Mouse (Mus musculus): ENCODE data around the gene Gpbar1. TPM values are rescaled to one million over a fixed set of nuclear protein-coding genes. Genes with fewer than 3 reads are reported as not detected.

The Gpbar1 gene
- polyA plus RNA-seq, 1 experiment from 2014 or later, result not detected

- no peak overlapping the region for H3K4me2 ChIP-seq
- no peak overlapping the region for H3K9ac ChIP-seq (replicated peaks)
- H3K4me3 ChIP-seq (replicated peaks), result no peak overlapping the region
- WGBS, result 85% methylated on average over 6 of the region's 6 CpGs
- peaks cover 18% of the 10 kb centered on the region for H3K27me3 ChIP-seq (replicated peaks)
- peaks cover 2% of the 10 kb centered on the region; the same call in 1 of the 2 replicates for H3K36me3 ChIP-seq
- H3K27ac ChIP-seq (replicated peaks), result no peak overlapping the region
- no peak for ATAC-seq (ENCODE audit: low FRiP score)
- H3K9me3 ChIP-seq (replicated peaks), result no peaks in the 10 kb centered on the region
- H3K4me1 ChIP-seq, result peaks cover 40% of the 10 kb centered on the region
These were observed 22.2 kb downstream of the Gpbar1 start for GRCm38 (mm10) chr1:74300347-74301110.

GRCm38 (mm10) chr1:74302229-74302628 lies 23.9 kb downstream of the Gpbar1 start:
- WGBS, result 87% methylated on average over 7 of the region's 7 CpGs
- ATAC-seq (ENCODE audit: low FRiP score), result no peak

GRCm38 (mm10) chr1:74302835-74303234 lies 24.5 kb downstream of the Gpbar1 start:
- no peak for ATAC-seq (ENCODE audit: low FRiP score)
- no peaks in the 10 kb centered on the region for H3K36me3 ChIP-seq
- WGBS, result 80% methylated on average over 2 of the region's 2 CpGs
- no peak overlapping the region for H3K4me3 ChIP-seq (replicated peaks)
- no peak overlapping the region for H3K27ac ChIP-seq (replicated peaks)
- H3K27me3 ChIP-seq (replicated peaks), result peaks cover 18% of the 10 kb centered on the region
- no peaks in the 10 kb centered on the region for H3K9me3 ChIP-seq (replicated peaks)
- no peak overlapping the region for H3K9ac ChIP-seq (replicated peaks)
- H3K4me2 ChIP-seq, result peak overlapping the region; percentile 1; the same call in 1 of the 2 replicates
- H3K4me1 ChIP-seq, result peaks cover 19% of the 10 kb centered on the region

More at GRCm38 (mm10) chr1:74302229-74302628, 23.9 kb downstream of the Gpbar1 start:
- H3K36me3 ChIP-seq, result no peaks in the 10 kb centered on the region
- no peaks in the 10 kb centered on the region for H3K9me3 ChIP-seq (replicated peaks)
- no peak overlapping the region for H3K4me2 ChIP-seq
- H3K9ac ChIP-seq (replicated peaks), result no peak overlapping the region
- no peak overlapping the region for H3K27ac ChIP-seq (replicated peaks)
- H3K4me1 ChIP-seq, result peaks cover 23% of the 10 kb centered on the region
- H3K27me3 ChIP-seq (replicated peaks), result peaks cover 18% of the 10 kb centered on the region
- no peak overlapping the region for H3K4me3 ChIP-seq (replicated peaks)

DNA sequence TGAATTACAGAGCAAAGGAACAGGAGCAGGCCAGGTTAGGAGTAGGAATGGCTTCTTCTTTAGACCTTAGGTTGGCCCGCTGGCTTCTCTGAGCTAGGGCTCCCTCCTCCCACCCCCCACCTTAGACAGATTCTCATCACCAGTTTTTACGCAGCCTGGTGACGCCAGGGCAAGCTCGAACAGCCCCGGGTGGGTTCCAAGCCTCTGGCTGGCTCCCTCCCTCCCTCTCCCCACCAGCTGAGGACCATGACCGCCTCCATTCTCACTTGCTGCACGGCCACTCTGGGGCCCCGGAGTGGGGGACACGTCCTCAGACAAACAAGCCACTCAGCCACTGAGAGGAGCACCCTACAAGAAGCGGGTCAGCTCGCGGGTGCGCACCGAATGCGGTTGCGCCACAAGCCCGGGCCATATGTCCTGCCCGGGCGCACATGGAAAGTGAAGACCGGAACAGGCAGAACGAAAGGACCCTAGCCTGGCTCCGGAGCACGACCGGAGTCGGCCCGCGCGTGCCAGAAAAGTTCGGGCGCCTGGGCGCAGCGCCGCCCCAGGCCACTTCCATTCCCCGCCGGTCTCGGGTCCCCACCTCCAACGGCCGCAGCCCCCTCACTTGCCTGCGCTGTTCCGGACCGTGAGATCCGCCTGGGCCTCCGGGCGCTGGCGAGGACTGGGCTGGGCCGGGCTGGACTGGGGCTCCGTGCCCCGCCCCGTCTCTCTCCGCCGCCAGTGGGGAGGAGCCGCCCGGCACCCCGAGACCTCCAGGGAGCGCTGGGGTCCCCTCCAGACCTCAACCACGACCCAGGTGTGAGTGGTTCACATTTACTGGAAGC lies 25.4 kb downstream of the Gpbar1 start:
- Histone ChIP-seq H3K4me1 (peaks cover 19% of the 10 kb centered on the region), H3K27me3 (replicated peaks) (peaks cover 18% of the 10 kb centered on the region), H3K36me3 (no peaks in the 10 kb centered on the region), H3K27ac (replicated peaks) (peak overlapping the region; percentile 72), H3K4me2 (peak overlapping the region; percentile 69), H3K9ac (replicated peaks) (peak overlapping the region; percentile 50), H3K9me3 (replicated peaks) (no peaks in the 10 kb centered on the region), H3K4me3 (replicated peaks) (peak overlapping the region; percentile 48)
- WGBS, result 1% methylated on average over 56 of the region's 56 CpGs
- peak; percentile 73 for ATAC-seq (ENCODE audit: low FRiP score)

DNA sequence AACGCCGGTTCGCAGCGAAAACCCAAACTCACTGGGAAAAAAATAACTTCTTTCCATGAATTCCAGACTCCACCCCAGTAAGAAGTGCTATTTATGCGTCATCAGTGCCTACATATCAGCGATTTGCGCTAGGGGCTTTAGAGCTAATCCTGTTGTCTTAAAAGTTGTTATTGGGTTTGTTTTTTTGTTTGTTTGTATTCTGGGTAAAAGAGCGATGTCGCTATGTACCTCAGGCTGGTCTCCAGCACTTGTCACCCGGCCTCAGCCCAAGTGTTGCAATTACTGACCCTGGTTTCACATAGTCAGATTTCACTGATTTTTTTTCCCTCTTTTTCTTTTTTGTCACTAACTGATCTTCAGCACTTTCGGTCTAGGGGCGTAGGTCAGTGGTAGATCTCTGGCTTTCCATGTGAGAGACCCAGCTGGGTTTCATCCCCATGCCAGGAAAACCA lies 26.0 kb downstream of the Gpbar1 start:
- peaks cover 14% of the 10 kb centered on the region for H3K4me1 ChIP-seq
- H3K27me3 ChIP-seq (replicated peaks), result peaks cover 18% of the 10 kb centered on the region
- H3K4me2 ChIP-seq, result peak overlapping the region; percentile 69
- H3K36me3 ChIP-seq, result no peaks in the 10 kb centered on the region
- ATAC-seq (ENCODE audit: low FRiP score), result no peak
- H3K4me3 ChIP-seq (replicated peaks), result peak overlapping the region; percentile 48
- peak overlapping the region; percentile 50 for H3K9ac ChIP-seq (replicated peaks)
- 13% methylated on average over 12 of the region's 12 CpGs for WGBS
- H3K9me3 ChIP-seq (replicated peaks), result no peaks in the 10 kb centered on the region
- peak overlapping the region; percentile 72 for H3K27ac ChIP-seq (replicated peaks)

DNA sequence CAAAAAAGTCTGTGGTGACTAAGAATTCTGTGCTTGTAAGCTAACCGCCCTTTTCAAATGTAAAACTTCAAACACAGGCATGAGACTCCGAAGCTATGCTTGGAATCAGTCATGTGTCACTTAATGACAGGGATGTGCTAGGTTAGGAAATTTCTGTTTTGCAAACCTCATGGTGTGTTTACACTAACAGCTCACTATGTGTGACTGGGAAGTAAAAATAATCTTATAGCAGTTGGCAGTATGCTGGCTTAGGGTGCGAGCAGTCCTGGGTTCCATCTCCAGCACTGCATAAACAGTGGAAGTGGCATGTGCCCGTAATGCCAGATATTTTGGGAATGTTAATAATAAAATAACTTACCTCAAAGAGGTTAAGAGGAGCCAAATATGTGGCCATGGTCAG lies 26.6 kb downstream of the Gpbar1 start:
- Histone ChIP-seq H3K27me3 (replicated peaks) (peaks cover 18% of the 10 kb centered on the region), H3K27ac (replicated peaks) (no peak overlapping the region), H3K36me3 (no peaks in the 10 kb centered on the region), H3K9me3 (replicated peaks) (no peaks in the 10 kb centered on the region), H3K4me1 (peaks cover 11% of the 10 kb centered on the region), H3K9ac (replicated peaks) (no peak overlapping the region), H3K4me2 (no peak overlapping the region), H3K4me3 (replicated peaks) (no peak overlapping the region)
- 74% methylated on average over 4 of the region's 4 CpGs for WGBS
- no peak for ATAC-seq (ENCODE audit: low FRiP score)

- Histone ChIP-seq H3K36me3 (no peaks in the 10 kb centered on the region), H3K27me3 (replicated peaks) (peaks cover 18% of the 10 kb centered on the region), H3K4me2 (peak within 1 kb of the TSS; percentile 69; the same call in 1 of the 2 replicates), H3K4me3 (replicated peaks) (no peak within 1 kb of the TSS; the same call in 1 of the 2 replicates), H3K4me1 (peaks cover 11% of the 10 kb centered on the region), H3K27ac (replicated peaks) (no peak within 1 kb of the TSS), H3K9me3 (replicated peaks) (no peaks in the 10 kb centered on the region), H3K9ac (replicated peaks) (no peak within 1 kb of the TSS)
- ATAC-seq (ENCODE audit: low FRiP score), result no peak
- WGBS, result 84% methylated on average over 2 of the region's 2 CpGs
These were observed 27.2 kb downstream of the Gpbar1 start, which contains the start of gene Tmbim1 for GRCm38 (mm10) chr1:74305522-74305921. Gene Tmbim1, minus strand, starts transcription at chr1:74305622.

- 86% methylated on average over 1 of the region's 1 CpGs for WGBS
- Histone ChIP-seq H3K4me2 (no peak overlapping the region), H3K9me3 (replicated peaks) (no peaks in the 10 kb centered on the region), H3K27me3 (replicated peaks) (peaks cover 18% of the 10 kb centered on the region), H3K36me3 (no peaks in the 10 kb centered on the region), H3K4me3 (replicated peaks) (no peak overlapping the region), H3K4me1 (peaks cover 11% of the 10 kb centered on the region), H3K9ac (replicated peaks) (no peak overlapping the region), H3K27ac (replicated peaks) (no peak overlapping the region)
- ATAC-seq (ENCODE audit: low FRiP score), result no peak
These were observed 28.8 kb downstream of the Gpbar1 start for GRCm38 (mm10) chr1:74307146-74307545.

DNA sequence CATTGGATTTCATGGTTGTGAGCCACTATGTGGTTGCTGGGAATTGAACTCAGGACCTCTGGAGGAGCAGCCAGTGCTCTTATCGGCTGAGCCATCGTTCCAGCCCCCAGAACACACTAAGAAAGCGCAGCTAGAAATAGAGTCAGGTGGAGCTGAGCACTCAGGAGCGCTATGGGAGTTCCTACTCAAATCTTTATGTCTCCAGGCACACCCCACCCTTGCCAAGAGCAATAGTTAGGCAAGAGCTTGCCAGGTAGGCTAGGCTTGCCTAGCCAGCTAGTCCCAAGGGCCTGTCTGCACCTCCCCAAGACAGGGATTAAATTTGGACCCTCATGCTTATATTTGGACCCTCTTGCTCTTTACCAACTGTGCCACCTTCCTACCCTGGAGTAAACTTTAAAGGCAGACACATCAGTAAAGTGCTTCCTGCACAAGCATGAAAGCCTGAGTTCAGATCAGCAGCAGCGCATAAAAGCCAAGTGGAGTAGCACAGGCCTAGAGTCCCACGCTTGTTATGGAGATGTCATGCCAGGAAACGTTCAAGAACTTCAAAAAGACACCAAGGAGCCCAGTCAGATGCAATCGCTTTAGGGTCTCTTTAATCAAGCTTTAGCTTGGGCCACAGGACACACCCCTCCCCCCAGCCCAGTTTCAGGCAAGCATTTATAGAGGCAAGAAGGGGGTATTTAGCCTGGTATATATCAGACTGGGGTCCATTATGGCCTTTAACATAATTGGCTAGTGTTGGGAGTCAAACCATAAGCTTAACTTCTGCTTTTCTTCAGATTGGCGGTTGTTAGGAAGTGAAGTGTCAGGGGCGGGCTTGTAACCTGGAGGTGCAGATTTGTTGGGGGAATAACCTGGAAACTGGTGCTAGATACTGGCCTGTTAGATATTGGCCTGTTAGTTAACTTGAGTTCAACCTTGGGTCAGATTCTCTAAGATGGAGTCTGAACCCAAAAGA lies 29.9 kb downstream of the Gpbar1 start:
- Histone ChIP-seq H3K9ac (replicated peaks) (no peak overlapping the region), H3K27me3 (replicated peaks) (peaks cover 10% of the 10 kb centered on the region), H3K4me2 (no peak overlapping the region), H3K9me3 (replicated peaks) (no peaks in the 10 kb centered on the region), H3K4me3 (replicated peaks) (no peak overlapping the region), H3K27ac (replicated peaks) (no peak overlapping the region), H3K36me3 (no peaks in the 10 kb centered on the region), H3K4me1 (peaks cover 11% of the 10 kb centered on the region)
- no peak for ATAC-seq (ENCODE audit: low FRiP score)
- WGBS, result 63% methylated on average over 10 of the region's 10 CpGs

DNA sequence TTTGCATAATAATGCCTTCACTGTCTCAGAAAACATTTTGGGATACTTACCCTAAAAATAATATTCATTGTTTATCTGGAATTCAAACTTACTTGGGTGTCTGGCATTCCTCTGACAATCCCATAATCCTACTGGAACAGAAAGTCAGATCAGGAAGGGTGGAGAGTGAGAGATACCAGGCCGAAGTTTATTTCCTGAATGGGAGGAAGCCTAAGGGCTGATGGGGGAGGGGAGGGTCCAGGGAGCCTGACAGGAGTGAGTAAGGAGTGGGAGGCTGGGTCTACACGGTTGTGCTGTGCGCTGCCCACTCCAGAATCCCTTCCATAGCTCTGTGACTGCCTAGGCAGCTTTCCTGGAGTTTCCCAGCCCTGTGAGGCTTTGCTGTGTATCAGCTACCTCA lies 31.4 kb downstream of the Gpbar1 start:
- no peak for ATAC-seq (ENCODE audit: low FRiP score)
- H3K27ac ChIP-seq (replicated peaks), result no peak overlapping the region
- no peak overlapping the region for H3K9ac ChIP-seq (replicated peaks)
- H3K36me3 ChIP-seq, result no peaks in the 10 kb centered on the region
- H3K4me2 ChIP-seq, result no peak overlapping the region
- H3K27me3 ChIP-seq (replicated peaks), result no peaks in the 10 kb centered on the region
- H3K4me1 ChIP-seq, result no peaks in the 10 kb centered on the region
- no peak overlapping the region for H3K4me3 ChIP-seq (replicated peaks)
- H3K9me3 ChIP-seq (replicated peaks), result no peaks in the 10 kb centered on the region
- 61% methylated on average over 3 of the region's 3 CpGs for WGBS

All from neural tube, embryonic 15.5 days (tissue).